Mouse (Mus musculus) lung, postnatal 36 days (tissue): Measurements from ENCODE around the gene Bpnt1.

Experiments used
- DNase-seq: peaks from one replicate; pipeline ENCODE4 v3.0.0; 2022; ENCODE audit warnings: mixed read lengths

Bpnt1 gene

DNA sequence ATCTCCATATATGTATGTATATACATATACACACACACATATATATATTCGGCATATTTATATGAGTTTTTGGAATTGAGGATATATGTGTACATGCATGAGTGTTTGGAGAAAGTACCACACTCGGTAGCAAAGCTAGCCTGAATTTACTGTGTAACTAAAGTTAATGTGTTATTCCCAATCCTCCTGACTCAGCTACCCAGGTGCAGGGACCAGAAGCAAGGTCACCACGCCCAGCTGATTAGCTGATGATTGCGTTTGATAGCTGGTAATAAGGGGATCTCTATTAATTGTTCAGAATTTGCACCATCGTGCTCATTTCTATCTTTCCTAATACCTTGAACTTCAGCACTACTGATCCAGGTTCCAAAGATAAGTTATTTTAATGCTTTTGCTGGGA, 1.7 kb downstream of the Bpnt1 start:
- DNase-seq, result no peak

DNA sequence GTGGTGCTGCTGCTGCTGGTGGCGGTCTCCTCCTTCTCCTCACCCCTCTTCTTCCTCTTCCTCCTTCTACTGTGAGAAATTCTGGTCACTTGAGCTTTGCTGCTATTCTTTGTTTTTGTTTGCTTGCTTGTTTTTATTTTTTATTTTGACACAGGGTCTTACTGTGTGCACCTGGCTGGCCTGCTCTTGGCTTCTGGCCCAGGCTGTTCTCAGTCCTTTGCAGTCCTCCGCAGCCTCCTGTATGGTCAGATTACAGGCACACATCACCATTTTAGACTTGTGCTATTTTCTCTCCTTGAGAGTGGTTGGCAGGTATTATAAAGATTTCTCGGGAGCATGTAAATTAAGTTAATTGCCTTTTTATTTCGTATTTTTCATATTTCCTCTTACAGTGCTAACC, 2.2 kb downstream of the Bpnt1 start:
- no peak for DNase-seq

DNA sequence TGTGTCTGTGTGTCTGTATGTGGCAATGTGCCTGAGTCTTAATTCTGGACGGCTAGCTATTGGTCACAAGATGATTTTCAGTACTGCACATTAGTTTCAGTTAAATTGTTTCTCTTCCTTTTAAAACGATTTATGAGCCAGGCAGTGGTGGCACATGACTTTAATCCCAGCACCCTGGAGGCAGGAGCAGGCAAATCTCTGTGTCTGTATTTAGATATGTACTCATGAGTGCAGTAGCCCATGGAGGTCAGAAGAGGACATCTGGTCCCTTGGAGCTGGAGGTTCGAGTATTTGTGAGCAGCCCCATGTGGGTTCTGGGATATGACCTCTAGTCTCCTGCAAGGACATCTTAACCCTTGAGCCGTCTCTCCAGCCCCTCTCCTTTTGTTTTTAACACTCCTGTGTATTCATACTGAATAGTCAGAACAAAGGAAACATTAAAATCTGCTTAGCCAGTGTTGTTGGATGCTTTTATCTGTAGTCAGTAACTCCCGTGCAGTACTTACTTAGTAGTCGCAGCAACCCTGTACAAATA, 3.3 kb downstream of the Bpnt1 start:
- no peak for DNase-seq

- no peak for DNase-seq
These were observed 4.6 kb downstream of the Bpnt1 start for GRCm38 (mm10) chr1:185336535-185336934.

GRCm38 (mm10) chr1:185342441-185342840, 10.5 kb downstream of the Bpnt1 start:
- DNase-seq, result no peak

DNA sequence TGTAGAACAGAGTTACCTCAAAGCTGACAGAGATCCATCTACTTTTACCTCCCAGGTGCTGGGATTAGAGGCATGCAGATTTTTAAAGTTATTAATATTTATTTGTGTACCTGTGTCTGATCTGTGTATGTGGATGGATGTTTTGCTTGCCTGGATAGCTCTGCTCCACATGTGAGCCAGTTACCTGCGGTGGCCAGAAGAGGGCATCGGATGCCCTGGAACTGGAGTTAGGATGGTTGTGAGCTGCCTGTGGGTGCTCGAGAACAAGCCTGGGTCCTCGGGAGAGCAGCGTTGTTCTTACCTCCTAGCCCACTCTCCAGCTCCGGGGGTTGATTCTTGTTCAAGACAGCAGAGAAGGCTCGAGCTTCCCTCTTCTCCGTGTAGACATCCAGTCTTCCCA, 11.5 kb downstream of the Bpnt1 start:
- DNase-seq, result no peak

GRCm38 (mm10) chr1:185346188-185346587, 14.2 kb downstream of the Bpnt1 start:
- peak; percentile 26 for DNase-seq

DNA sequence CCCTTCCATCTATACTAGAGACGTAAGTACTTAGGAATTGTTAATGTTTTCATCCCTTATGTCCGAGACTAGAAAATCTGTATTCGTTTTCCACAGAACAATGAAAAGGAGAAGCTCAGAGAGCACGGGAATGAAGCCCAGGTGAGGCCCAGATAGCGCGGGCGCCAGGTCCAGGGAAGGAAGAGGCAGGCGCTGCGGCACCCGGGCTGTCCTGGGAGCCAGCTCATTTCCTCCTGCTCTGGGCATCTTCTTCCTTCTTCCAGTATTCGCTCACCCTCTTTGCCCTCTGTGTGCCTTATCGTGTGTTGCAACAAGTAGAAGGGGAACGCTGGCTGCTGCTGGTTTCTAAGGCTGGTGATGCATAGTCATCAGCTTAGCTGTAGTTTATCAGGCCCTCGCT, 17.8 kb downstream of the Bpnt1 start:
- no peak for DNase-seq

- DNase-seq, result no peak
These were observed 18.7 kb downstream of the Bpnt1 start for GRCm38 (mm10) chr1:185350611-185351010.

GRCm38 (mm10) chr1:185352151-185352550, 20.2 kb downstream of the Bpnt1 start:
- no peak for DNase-seq

DNA sequence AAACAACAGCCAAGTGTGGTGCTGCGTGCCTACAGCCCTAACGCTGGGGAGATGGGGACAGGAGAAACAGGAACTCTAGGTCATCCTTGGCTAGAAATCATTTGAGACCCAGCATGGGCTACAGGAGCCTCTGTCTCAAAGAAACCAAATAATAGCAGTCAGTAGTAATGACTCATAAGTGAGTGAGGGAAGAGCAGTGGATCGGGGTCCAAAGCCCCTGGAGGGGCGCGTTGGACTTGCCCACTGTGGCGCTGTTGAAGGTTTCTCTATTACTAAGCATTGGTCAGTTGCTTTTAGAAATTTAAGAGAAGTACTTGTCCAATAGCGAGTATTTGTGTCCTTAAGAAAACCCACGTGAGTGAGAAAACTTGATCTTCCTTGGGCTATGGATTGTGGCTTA, 21.4 kb downstream of the Bpnt1 start:
- no peak for DNase-seq

- no peak for DNase-seq
These were observed 22.8 kb downstream of the Bpnt1 start for GRCm38 (mm10) chr1:185354731-185355130.

DNA sequence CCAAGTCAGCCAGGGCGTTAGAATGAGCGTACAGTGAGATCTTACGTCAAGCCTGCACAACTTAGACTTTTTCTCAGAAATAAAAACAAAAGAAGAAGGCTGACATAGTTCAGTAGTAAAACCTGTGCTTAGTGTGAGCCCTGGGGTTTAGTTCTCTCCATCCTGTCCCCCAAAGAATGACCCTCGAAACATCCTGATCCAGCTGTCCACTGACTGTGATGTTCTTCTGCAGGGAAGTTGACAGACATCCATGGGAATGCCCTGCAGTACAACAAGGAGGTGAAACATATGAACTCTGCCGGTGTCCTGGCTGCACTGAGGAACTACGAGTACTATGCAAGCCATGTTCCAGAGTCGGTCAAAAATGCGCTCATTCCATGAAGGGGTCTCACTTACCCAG, 24.3 kb downstream of the Bpnt1 start:
- no peak for DNase-seq

- no peak for DNase-seq
These were observed 26.3 kb downstream of the Bpnt1 start for GRCm38 (mm10) chr1:185358211-185358610.

DNA sequence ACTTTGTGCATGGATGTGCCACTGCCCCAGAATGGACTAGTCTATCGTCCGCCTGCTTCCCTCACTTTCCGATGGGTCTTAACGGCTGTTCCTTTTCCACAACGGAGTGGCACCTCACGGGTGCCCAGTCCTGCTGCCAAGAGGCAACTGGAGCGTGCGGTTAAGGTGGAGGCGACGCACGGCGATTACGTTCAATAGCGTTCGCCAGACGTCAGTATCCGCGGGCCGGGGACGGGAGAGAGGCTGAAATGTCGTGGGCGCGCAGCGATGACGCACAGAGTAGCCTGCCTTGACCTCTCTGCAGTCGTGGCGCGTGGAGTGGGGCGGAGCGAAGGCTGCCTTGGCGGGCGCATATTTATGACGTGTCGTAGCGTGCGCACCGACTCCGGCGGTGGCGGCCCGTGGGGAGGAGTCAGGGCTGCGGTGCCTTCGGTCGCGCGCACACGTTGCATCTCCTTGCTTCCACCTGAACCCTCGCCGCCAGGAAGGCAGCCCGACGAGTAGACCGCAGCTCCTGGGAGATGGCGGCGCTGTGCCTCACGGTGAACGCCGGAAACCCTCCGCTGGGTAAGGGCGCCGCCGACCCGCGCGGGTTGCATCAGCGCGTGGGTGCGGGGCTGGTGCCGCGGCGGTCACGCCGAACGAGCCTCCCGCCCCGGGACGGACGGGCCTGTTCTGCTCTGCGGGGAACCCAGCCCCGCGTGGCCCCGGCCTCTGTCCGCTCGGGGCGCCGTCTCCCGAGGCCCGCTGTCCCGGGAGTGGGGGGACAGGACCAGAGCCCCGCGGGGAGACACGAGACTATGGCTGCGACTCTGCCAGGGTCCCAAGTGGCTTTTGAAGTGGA, 30.9 kb downstream of the Bpnt1 start, which contains the start of gene Eprs:
Gene Eprs (plus strand): TSS at position 368 of the 844 bp plus-strand sequence.
- DNase-seq, result peak; percentile 99

- DNase-seq, result peak; percentile 62
These were observed 31.7 kb downstream of the Bpnt1 start for GRCm38 (mm10) chr1:185363526-185364182.

GRCm38 (mm10) chr1:185364183-185364540, 32.2 kb downstream of the Bpnt1 start:
- no peak for DNase-seq

DNA sequence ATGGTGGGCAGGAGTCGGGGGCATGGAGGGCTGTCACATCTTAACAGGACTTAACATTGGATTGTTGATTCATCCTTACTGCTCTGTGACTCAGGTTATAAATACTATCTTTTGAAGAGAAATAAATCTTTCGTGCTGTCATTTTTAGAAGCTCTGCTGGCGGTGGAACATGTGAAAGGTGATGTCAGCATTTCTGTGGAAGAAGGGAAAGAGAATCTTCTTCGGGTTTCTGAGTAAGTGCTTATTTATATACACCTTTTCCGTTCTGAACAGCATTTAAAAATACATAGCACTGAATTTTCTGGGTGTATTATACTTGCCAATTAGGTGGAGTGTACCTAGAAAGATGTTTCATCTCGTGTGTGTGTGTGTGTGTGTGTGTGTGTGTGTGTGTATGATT, 35.4 kb downstream of the Bpnt1 start:
- DNase-seq, result no peak

DNA sequence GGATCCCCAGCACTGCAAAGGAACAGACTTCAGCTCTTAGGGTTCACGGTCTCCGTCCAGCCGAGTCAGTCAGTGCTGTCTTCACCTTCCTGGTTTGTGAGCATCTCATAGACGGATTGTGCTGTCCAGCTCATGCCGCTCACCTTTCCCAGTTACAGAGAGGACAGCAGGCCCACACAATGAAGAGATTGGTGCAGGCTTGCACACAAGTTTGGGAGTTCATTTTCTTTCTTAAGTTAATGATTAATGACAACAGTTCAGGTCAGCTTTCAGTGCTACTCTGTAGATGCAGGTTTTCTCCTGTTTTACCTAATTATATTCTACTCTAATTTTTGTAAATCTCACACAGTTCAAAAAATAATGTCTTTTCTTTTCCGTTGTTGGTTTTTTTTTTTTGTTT, 38.0 kb downstream of the Bpnt1 start:
- no peak for DNase-seq

DNA sequence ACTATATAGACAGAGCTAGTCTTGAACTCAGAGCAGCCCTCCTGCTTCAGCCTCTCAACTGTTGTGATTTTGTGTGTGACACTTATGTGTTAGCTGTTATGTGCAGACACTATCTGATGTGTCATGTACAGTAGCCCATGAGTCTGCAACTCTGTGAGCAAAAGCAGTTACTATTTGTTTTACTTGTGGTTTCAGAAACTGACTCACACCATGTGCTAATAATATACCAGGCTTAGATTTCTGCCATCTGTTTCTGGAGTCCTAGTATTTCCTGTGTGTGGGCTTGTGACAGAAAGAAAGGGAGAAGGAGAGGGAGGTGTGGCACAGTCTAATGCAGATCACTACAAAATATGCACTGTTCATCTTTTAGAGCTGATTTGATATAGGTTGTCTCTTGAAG, 44.4 kb downstream of the Bpnt1 start:
- DNase-seq, result no peak

GRCm38 (mm10) chr1:185377429-185377828, 45.5 kb downstream of the Bpnt1 start:
- DNase-seq, result no peak

GRCm38 (mm10) chr1:185401615-185402014, 69.7 kb downstream of the Bpnt1 start:
- DNase-seq, result no peak

DNA sequence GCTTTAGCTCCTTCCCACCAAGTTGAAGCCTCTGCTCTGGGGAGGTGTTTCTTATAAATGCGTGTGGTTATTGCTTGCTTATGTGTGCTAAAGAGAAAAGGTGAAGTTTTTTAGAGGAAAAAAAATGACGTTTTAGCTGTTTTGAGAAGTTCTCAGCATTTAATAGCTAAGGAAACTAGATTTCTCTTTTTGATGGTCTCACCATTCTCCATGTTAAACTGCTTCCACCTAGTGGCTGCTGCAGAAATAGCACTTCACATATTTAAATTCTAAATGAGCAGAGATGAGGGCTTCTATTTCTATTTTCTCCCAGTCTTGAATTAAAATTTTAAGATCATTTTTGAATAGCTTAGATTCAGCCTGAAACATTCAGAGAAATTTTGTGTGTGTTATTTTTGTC, 72.1 kb downstream of the Bpnt1 start:
- DNase-seq, result peak; percentile 57

- DNase-seq, result no peak
These were observed 74.0 kb downstream of the Bpnt1 start for GRCm38 (mm10) chr1:185405921-185406320.
